Mouse (Mus musculus) cerebellum, adult 2 months (tissue): ENCODE measurements at regions not wholly inside any gene's neighbourhood (a gene's known extent, or its start where the extent isn't known, plus 50 kb on each side); places are given as distances from the start of the nearest gene placed in this dataset.

Source experiments
- DNase-seq, 2 experiments: peaks; one replicate each; pipeline ENCODE4 v3.0.0; 2021
- H3K27ac ChIP-seq: fragments of 200-500 bp; 2 replicates; pipeline ENCODE4 v1.5.1; 2012; ENCODE audit warnings: low read length, control low read depth, inconsistent platforms; ENCODE audit not compliant: insufficient read depth
- H3K27me3 ChIP-seq: fragments of 200-500 bp; 2 replicates; pipeline ENCODE4 v1.6.1; 2012; ENCODE audit warnings: inconsistent platforms, mild to moderate bottlenecking, low read length, moderate library complexity; ENCODE audit not compliant: control insufficient read depth, insufficient read depth
- H3K4me1 ChIP-seq: fragments of 200-500 bp; 2 replicates; pipeline ENCODE4 v1.6.1; 2011; ENCODE audit warnings: low read length; ENCODE audit not compliant: control insufficient read depth, insufficient read depth
- H3K4me3 ChIP-seq: fragments of 200-500 bp; replicated peaks from 2 replicates; pipeline ENCODE3; 2011; ENCODE audit warnings: mild to moderate bottlenecking, low read depth, low read length, control low read depth; ENCODE audit not compliant: insufficient read depth
- CTCF ChIP-seq: fragments of 200-500 bp; IDR thresholded peaks from 2 replicates; pipeline ENCODE4 v1.5.1; 2011; ENCODE audit warnings: low read depth, mild to moderate bottlenecking, control low read depth, low read length, moderate library complexity, borderline replicate concordance; ENCODE audit not compliant: insufficient read depth
- POLR2A ChIP-seq: fragments of 200-500 bp; IDR thresholded peaks from 2 replicates; pipeline ENCODE4 v1.6.1; 2011; ENCODE audit warnings: low read length, control low read depth, borderline replicate concordance; ENCODE audit not compliant: insufficient read depth
- WGBS: fragments of 180-500 bp; shearing (Covaris S2); methylation state at CpG from one replicate; pipeline ENCODE4 v1.1.7; 2018; 5-methylcytosine and 5-hydroxymethylcytosine counted together

DNA sequence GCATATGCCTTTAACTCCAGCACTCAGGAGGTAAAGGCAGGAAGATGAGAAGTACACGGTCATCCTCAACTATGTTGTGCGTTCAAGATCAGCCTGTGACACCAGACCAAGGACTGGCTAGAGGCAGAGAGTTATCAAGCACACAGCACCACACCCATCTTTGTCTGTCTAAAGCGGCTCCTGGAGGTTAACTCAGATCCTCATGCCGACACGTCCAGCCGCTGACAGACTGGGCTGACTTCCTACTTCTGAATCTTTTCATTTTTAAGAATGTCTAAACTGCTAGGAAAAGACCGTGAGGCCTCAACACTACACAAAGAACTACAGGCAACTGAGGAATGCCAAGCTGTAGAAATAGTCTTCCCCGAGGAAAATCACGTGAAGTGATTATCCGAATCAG is 62.1 kb upstream of the Fxr1 start:
- TF ChIP-seq POLR2A, result no peak
- no peak for TF ChIP-seq CTCF
- WGBS, result 89% methylated on average over 10 of the region's 10 CpGs
- Histone ChIP-seq H3K4me1 (no peaks in the 10 kb centered on the region; the same call in 1 of the 2 replicates), H3K27ac (no peak overlapping the region), H3K27me3 (no peaks in the 10 kb centered on the region), H3K4me3 (no peak overlapping the region)
- DNase-seq, result no peak

DNA sequence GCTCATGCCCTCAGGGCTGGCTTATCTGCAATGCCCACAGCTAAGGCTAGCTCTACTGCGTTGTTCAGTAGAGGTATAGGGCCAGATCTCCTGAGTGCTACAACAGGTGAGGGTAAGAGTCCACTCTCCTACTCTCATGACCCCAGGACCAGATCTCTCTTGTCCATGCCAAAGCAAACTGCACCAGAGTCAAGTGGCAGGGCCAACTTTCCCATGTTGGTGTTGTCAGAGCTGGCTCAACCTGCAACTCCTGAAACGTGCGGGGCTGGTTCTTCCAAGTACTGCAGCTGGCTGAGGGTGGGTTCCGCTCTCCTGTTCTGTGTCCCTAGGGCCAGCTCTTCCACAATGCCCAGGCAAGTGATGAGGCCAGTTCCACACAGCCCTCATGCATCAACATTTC is 61.5 kb upstream of the Fxr1 start:
- TF ChIP-seq POLR2A, result no peak
- no peak for TF ChIP-seq CTCF
- H3K4me1 ChIP-seq, result no peaks in the 10 kb centered on the region; the same call in 1 of the 2 replicates
- no peaks in the 10 kb centered on the region for H3K27me3 ChIP-seq
- no peak overlapping the region for H3K4me3 ChIP-seq
- no peak overlapping the region for H3K27ac ChIP-seq
- WGBS, result 77% methylated on average over 4 of the region's 4 CpGs
- DNase-seq, result no peak

GRCm38 (mm10) chr3:33960211-33960610 is 59.5 kb upstream of the Fxr1 start:
- no peak overlapping the region for H3K4me3 ChIP-seq
- WGBS, result 66% methylated on average over 6 of the region's 6 CpGs

GRCm38 (mm10) chr3:33962938-33963337 is 56.8 kb upstream of the Fxr1 start:
- H3K4me3 ChIP-seq, result no peak overlapping the region
- TF ChIP-seq CTCF (no peak), POLR2A (no peak)
- no peaks in the 10 kb centered on the region for H3K4me1 ChIP-seq
- 90% methylated on average over 5 of the region's 5 CpGs for WGBS
- no peaks in the 10 kb centered on the region for H3K27me3 ChIP-seq
- H3K27ac ChIP-seq, result no peak overlapping the region
- no peak for DNase-seq

More at GRCm38 (mm10) chr3:33960211-33960610, 59.5 kb upstream of the Fxr1 start:
- H3K4me1 ChIP-seq, result no peaks in the 10 kb centered on the region; the same call in 1 of the 2 replicates
- H3K27me3 ChIP-seq, result no peaks in the 10 kb centered on the region
- no peak for DNase-seq
- TF ChIP-seq POLR2A (no peak), CTCF (no peak)
- no peak overlapping the region for H3K27ac ChIP-seq

DNA sequence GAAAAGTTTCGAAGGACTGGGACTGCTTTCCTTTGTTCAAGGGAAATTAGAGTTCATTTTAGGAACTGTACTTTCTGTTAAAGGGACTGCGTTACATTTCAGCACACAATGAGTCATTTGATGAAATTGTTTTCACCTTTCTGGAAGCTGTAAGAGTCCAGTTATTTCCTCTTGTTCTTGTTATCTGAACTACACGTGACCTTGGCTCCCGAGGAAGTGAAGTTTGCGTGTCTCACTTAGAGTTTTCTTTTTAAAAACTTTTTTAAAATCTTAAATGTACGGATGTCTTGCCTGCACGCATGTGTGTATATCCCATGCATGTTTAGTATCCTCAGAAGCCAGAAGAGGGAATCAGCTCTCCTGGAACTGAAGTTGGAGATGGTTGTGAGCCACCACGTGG is 52.6 kb upstream of the Fxr1 start:
- WGBS, result 89% methylated on average over 8 of the region's 8 CpGs
- Histone ChIP-seq H3K27me3 (no peaks in the 10 kb centered on the region), H3K27ac (no peak overlapping the region), H3K4me1 (no peaks in the 10 kb centered on the region), H3K4me3 (no peak overlapping the region)
- no peak for TF ChIP-seq POLR2A
- no peak for TF ChIP-seq CTCF
- no peak for DNase-seq
